Mouse (Mus musculus) forebrain, postnatal 0 days (tissue): ENCODE data around the gene 2010111I01Rik. TPM values are rescaled to one million over a fixed set of nuclear protein-coding genes. Genes with fewer than 3 reads are reported as not detected.

Experiments used
- ATAC-seq: fragments of 200-750 bp; cut with Nextera tagmentation; 2 replicates; pipeline ENCODE4 v1.8.0; 2017; ENCODE audit warnings: mild to moderate bottlenecking, moderate library complexity
- DNase-seq: peaks from one replicate; pipeline ENCODE4 v3.0.0-alpha.2; 2015
- H3K27ac ChIP-seq: fragments of 300-500 bp; sonication (generic); 2 replicates; pipeline ENCODE4 v1.5.1; 2014; ENCODE audit warnings: low read depth, mild to moderate bottlenecking, antibody characterized with exemption, low read length, moderate library complexity, mixed read lengths
- H3K27me3 ChIP-seq: fragments of 300-500 bp; sonication (generic); 2 replicates; pipeline ENCODE4 v1.6.1; 2014; ENCODE audit warnings: mild to moderate bottlenecking, low read length, mixed read lengths; ENCODE audit not compliant: insufficient read depth
- H3K36me3 ChIP-seq: fragments of 300-500 bp; sonication (generic); 2 replicates; pipeline ENCODE4 v1.6.1; 2014; ENCODE audit warnings: mild to moderate bottlenecking, moderate library complexity; ENCODE audit not compliant: insufficient read depth
- H3K4me1 ChIP-seq: fragments of 300-500 bp; sonication (generic); 2 replicates; pipeline ENCODE4 v1.6.1; 2014; ENCODE audit warnings: antibody characterized with exemption; ENCODE audit not compliant: insufficient read depth
- H3K4me2 ChIP-seq: fragments of 300-500 bp; sonication (generic); 2 replicates; pipeline ENCODE4 v1.6.1; 2014; ENCODE audit warnings: low read depth, mild to moderate bottlenecking, moderate library complexity
- H3K4me3 ChIP-seq: fragments of 300-500 bp; sonication (generic); 2 replicates; pipeline ENCODE4 v1.5.1; 2014; ENCODE audit warnings: low read depth, low read length, mixed read lengths
- H3K9ac ChIP-seq: fragments of 300-500 bp; sonication (generic); 2 replicates; pipeline ENCODE4 v1.6.1; 2014; ENCODE audit warnings: mild to moderate bottlenecking
- H3K9me3 ChIP-seq: fragments of 300-500 bp; sonication (generic); 2 replicates; pipeline ENCODE4 v1.6.1; 2016; ENCODE audit warnings: low read length
- CTCF ChIP-seq: sonication (generic); IDR thresholded peaks from 2 replicates; pipeline ENCODE4 v1.5.1; 2016; ENCODE audit warnings: antibody characterized with exemption, control low read depth, low read depth
- WGBS: fragments of 180-500 bp; shearing (Covaris S2); extraction: QIAGEN DNeasy Blood & Tissue Kit; methylation state at CpG from one replicate; pipeline ENCODE4 v1.1.7; 2014; 5-methylcytosine and 5-hydroxymethylcytosine counted together
- polyA plus RNA-seq: library from polyadenylated mRNA; unstranded; fragments of >200 nt; fragmentation: Nextera tagmentation; extraction: Ambion mirVana; gene quantifications from 2 replicates; pipeline ENCODE4 v1.2.1, GENCODE M21; 2015
- total RNA-seq: library from RNA; depleted of rRNA; stranded (reverse); fragments of >200 nt; gene quantifications from 2 replicates; pipeline ENCODE4 v1.2.3, GENCODE M21; 2014

Gene 2010111I01Rik
- total and polyA plus RNA-seq, 2 experiments from 2014 or later: 20.3 to 47.8 TPM

DNA sequence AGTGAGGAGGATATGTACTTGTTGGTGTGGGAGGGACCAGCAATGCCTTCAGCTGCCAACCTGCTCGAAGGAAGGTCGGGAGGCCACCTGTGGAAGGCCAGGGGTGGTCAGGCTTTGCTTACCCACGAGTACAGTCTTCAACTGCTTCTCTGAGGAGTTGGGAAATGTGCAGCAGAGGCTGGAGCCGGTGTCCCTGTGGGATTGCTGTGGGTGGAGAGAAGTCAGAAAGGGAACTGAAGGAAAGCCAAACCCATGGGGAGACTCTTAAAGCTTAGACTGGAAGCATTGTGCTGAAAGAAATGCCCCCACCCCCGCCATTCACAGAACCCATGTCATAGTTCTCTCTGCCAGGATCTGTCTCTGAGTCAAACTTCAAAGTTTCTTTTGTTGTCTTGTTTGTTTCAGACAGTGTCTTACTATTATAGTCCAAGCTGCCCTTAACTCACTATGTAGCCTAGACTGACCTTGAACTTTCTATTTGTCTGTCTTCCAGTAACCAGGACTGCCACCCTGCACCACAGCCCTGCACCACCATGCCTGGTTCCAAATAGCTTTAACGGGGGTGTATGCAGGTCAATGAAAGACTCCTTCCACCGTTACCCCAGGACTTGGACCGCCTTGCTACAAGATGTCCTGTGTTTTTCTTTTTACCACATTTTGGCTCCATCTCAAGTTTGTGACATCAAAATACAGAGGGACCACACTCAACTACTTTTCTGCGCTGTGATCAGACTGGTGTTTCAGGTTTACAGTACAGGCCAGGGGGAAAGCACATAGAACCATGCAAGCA is 358.8 kb downstream of the 2010111I01Rik start:
- no peak overlapping the region for H3K9ac ChIP-seq
- 70% methylated on average over 9 of the region's 9 CpGs for WGBS
- H3K4me1 ChIP-seq: no peaks in the 10 kb centered on the region
- H3K36me3 ChIP-seq: no peaks in the 10 kb centered on the region
- ATAC-seq: no peak
- no peak overlapping the region for H3K27ac ChIP-seq
- TF ChIP-seq CTCF: no peak
- no peak overlapping the region for H3K4me2 ChIP-seq
- H3K9me3 ChIP-seq: no peaks in the 10 kb centered on the region
- no peak overlapping the region for H3K4me3 ChIP-seq
- no peaks in the 10 kb centered on the region for H3K27me3 ChIP-seq
- DNase-seq: no peak

DNA sequence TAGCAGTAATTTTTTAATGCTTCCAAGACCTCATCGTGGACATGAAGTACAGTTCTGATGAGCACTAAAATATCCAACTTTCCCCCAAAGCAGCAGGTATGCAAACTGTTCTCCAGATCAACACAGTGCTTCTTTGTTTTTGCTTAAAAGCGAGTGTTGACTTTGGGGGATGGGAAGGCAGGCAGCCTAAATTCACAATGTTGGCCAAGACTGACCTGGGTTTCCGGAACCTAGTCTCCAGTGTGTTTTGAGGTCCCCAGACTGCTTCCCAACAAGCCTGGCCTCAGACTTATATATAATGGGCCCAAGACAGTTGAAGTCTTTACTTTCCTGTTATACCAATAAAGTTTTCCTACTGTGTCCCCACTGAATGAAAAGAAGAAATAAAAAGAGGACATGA is 359.6 kb downstream of the 2010111I01Rik start:
- Histone ChIP-seq H3K4me3 (no peak overlapping the region), H3K27me3 (no peaks in the 10 kb centered on the region), H3K36me3 (no peaks in the 10 kb centered on the region), H3K27ac (no peak overlapping the region), H3K4me1 (no peaks in the 10 kb centered on the region), H3K9ac (no peak overlapping the region), H3K9me3 (no peaks in the 10 kb centered on the region), H3K4me2 (no peak overlapping the region)
- 67% methylated on average over 3 of the region's 3 CpGs for WGBS
- ATAC-seq (no peak), DNase-seq (no peak)
- no peak for TF ChIP-seq CTCF

DNA sequence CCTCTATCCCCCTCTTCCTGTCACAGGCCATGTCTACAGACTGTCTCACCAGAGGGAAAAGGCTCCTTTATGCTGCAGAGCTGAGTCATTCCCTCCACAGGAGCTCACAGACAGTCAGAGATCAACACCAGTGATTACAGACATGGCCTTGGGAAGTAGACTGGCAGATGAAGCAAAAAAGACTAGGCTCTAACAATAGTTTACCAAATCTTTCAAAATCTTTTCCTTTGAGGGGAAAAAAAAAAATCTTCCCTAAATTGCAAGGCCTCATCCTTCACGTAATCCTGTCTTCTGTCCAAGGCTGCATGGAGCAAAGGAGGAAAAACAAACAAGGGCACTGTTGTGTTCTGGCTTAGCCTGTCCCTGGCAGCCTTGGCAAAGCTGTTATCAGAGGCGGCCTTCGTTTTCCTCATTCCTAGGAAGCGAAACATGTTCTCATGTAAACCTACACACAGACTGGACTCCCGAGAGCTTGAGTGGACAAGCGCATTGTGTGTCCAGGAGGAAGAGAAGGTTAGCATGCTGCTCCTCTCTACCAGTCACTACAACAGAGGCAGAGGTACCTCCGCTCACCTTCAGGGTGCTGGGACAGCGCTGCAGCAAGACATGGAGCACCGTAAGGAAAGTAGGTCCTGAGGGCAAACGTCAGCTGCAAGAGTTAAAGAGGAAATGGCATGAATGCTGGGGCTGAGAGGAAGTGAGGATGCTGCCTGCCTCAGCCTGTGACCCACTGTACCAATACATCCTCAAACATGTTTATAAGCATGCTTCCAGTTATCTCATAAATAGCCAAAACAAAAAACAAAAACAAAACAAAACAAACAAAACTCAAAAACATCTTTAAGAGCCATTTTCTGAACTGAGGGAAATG is 360.5 kb downstream of the 2010111I01Rik start:
- no peaks in the 10 kb centered on the region for H3K36me3 ChIP-seq
- TF ChIP-seq CTCF: no peak
- DNase-seq (no peak), ATAC-seq (no peak)
- no peaks in the 10 kb centered on the region for H3K9me3 ChIP-seq
- H3K4me1 ChIP-seq: peaks cover 6% of the 10 kb centered on the region
- no peak overlapping the region for H3K4me2 ChIP-seq
- H3K27me3 ChIP-seq: no peaks in the 10 kb centered on the region
- WGBS: 77% methylated on average over 10 of the region's 10 CpGs
- H3K4me3 ChIP-seq: no peak overlapping the region
- H3K9ac ChIP-seq: no peak overlapping the region
- no peak overlapping the region for H3K27ac ChIP-seq

DNA sequence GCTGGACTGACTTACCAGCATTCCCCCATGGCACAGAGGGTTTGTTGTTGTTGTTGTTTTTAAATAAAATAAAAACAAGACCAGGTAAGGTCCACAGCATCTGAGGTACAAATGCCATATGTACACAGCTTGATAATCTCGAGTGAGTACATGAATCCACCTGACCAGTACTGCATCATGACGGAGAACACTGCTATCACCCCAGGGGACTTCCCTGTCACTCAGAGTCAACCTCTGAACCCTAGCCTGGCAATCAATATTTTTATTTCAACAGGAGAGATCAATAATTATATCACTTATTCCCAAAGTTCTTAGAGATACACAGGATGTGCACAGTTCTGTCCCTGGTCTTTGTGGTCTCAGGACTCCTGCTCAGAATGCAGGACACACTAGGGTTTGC is 361.3 kb downstream of the 2010111I01Rik start:
- Histone ChIP-seq H3K27ac (no peak overlapping the region), H3K36me3 (no peaks in the 10 kb centered on the region), H3K4me1 (peaks cover 7% of the 10 kb centered on the region), H3K9me3 (no peaks in the 10 kb centered on the region), H3K27me3 (no peaks in the 10 kb centered on the region), H3K4me3 (no peak overlapping the region), H3K4me2 (no peak overlapping the region), H3K9ac (no peak overlapping the region)
- ATAC-seq (no peak), DNase-seq (no peak)
- WGBS: 92% methylated on average over 2 of the region's 2 CpGs
- no peak for TF ChIP-seq CTCF

DNA sequence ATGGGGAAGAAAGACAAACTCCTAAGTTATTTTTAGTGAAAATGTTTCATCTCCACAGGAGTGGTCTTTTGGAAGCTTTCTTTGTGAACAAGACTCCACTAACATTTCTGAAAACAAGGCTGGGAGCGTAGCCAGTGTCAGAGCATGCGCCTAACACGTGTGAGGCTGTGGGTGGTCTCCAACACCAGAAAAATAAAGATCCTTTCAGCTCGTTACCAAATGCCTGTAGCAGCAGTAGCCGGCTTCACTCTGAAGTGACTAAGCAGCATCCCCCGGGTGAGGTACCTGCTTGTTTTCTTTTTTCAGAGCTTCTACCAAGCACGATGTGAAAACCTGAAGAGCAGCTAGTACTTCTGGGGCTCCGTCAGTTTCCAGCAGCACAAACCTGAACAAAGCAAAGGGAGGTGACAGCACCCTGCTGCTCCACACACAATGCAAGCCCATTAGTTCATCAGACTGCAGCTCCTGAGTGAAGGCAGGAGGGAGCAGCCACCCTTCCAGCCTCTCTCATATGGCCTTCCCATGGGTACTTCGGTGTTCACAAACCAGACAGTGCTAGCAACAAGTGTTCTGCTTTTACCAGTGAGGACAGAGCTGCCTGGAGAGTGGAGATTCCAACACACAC is 365.7 kb downstream of the 2010111I01Rik start:
- ATAC-seq: peak; percentile 67
- peak; percentile 65 for DNase-seq
- H3K9ac ChIP-seq: 0 out of 2 replicates have a peak overlapping the region, but pooled peaks have one; percentile 25
- H3K4me1 ChIP-seq: peaks cover 7% of the 10 kb centered on the region
- no peak overlapping the region for H3K4me2 ChIP-seq
- H3K27me3 ChIP-seq: no peaks in the 10 kb centered on the region
- TF ChIP-seq CTCF: no peak
- no peak overlapping the region for H3K27ac ChIP-seq
- 6% methylated on average over 9 of the region's 9 CpGs for WGBS
- H3K36me3 ChIP-seq: no peaks in the 10 kb centered on the region
- H3K4me3 ChIP-seq: no peak overlapping the region
- H3K9me3 ChIP-seq: no peaks in the 10 kb centered on the region

DNA sequence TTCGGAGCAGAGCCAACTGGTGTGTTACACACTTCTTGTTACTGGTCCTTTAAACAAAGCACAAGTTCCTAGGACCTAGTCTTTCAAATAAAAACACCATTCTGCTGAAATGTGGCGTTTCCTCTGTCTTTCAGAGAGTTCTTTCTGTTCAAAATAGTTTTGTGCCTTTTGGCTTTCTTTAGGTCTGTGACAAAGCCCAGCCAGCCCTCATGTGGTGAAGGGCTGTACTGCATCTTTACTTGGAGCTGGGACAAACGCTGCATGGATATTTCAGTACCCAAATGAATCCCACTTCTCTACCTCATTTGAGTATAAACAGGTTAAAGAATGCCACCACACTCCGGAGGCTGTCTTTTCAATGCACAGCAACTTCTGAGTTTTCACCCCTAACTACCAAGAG is 366.7 kb downstream of the 2010111I01Rik start:
- H3K4me1 ChIP-seq: peaks cover 7% of the 10 kb centered on the region
- no peaks in the 10 kb centered on the region for H3K9me3 ChIP-seq
- DNase-seq: peak; percentile 82
- no peaks in the 10 kb centered on the region for H3K36me3 ChIP-seq
- WGBS: 42% methylated on average over 4 of the region's 4 CpGs
- H3K27ac ChIP-seq: no peak overlapping the region
- no peak overlapping the region for H3K9ac ChIP-seq
- H3K4me2 ChIP-seq: no peak overlapping the region
- peak; percentile 84 for TF ChIP-seq CTCF
- H3K27me3 ChIP-seq: no peaks in the 10 kb centered on the region
- no peak overlapping the region for H3K4me3 ChIP-seq
- peak; percentile 23; the same call in 1 of the 2 replicates for ATAC-seq
